In the genomic region with DNA sequence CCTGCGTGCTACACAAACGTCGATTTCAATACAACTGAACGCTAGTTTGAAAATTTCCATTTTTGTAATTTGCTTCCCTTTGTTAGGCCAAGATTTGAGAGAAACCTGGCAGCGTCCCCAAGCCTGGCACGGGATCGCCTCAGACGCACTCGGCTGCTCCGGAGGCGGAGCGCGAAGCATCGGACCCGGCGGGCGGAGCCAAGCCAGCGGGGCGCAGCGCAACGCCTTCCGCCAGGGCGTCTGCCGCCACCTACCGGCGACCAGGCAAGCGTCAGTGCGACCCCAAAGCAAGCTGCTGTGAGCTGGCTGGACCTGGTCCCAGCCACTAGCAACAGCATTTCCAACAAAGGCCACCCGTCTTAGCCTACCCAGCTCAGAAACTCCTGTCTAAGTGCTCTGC, we compare ENCODE assay signal across 8 mouse cellular contexts.
DNase-seq lines count a peak whose midpoint lies in the region; ATAC-seq lines count a peak whose summit lies in the region.

No protein-coding gene starts in this region.

- under 1% methylated on average over 29 of the region's 29 CpGs for WGBS in intestine, embryonic 14.5 days

- peaks cover 8% of the 10 kb centered on the region; the same call in 1 of the 2 replicates for H3K4me1 ChIP-seq in intestine, embryonic 14.5 days (replicated peaks; ENCODE audit: control insufficient read depth, insufficient read depth, low read length)

- no peaks in the 10 kb centered on the region for H3K27me3 ChIP-seq in intestine, embryonic 14.5 days (replicated peaks; ENCODE audit: control insufficient read depth, insufficient read depth, low read length)

- intact Hi-C loops in gastrocnemius, postnatal 14 days (cut with DNase I; ENCODE audit: low total_unique reads), result loop anchor here (5.0 to 10.0 kb wide), 2 partner anchors 570 to 747 kb away; no protein-coding TSS in a partner anchor
- intact Hi-C loops in left cerebral cortex, postnatal 10 days (cut with DNase I), result loop anchor here (2.0 to 10.0 kb wide), 4 partner anchors 70 to 647 kb away; no protein-coding TSS in a partner anchor

- H3K9me3 ChIP-seq in intestine, embryonic 14.5 days (ENCODE audit: control insufficient read depth, low read length), result peaks cover 5% of the 10 kb centered on the region; the same call in 1 of the 2 replicates

- peak overlapping the region; percentile 65; the same call in 1 of the 2 replicates for H3K27ac ChIP-seq in intestine, embryonic 14.5 days (ENCODE audit: low read depth)

- peak overlapping the region; percentile 59 for H3K9ac ChIP-seq in intestine, embryonic 14.5 days (ENCODE audit: low read length)

- peak; percentile 95 to 98 for DNase-seq in adrenal gland, adult (ENCODE audit: inconsistent age in 2 of 2, low spot score in 1 of 2)
- DNase-seq in embryo, embryonic 10.5 days (ENCODE audit: low spot score), result peak; percentile 94
- DNase-seq in gastrocnemius, postnatal 14 days, result peak; percentile 96
- DNase-seq in intestine, embryonic 14.5 days (ENCODE audit: low spot score), result peak; percentile 91
- peak; percentile 91 to 97 for DNase-seq in left cerebral cortex, postnatal 10 days (ENCODE audit: extremely low spot score in 1 of 2, low spot score in 2 of 2)
- DNase-seq in right cerebral cortex, postnatal 10 days (ENCODE audit: low spot score in 2 of 2), result peak; percentile 94 to 96
- DNase-seq in urinary bladder, postnatal 14 days (ENCODE audit: low spot score), result peak; percentile 95

- H3K4me3 ChIP-seq in intestine, embryonic 14.5 days (ENCODE audit: low read depth, low read length), result peak overlapping the region; percentile 42

- H3K36me3 ChIP-seq in intestine, embryonic 14.5 days (ENCODE audit: control insufficient read depth, insufficient read depth, low read length), result no peaks in the 10 kb centered on the region

- H3K4me2 ChIP-seq in intestine, embryonic 14.5 days (ENCODE audit: low read length), result peak overlapping the region; percentile 92

- ATAC-seq in intestine, embryonic 14.5 days (replicated peaks; ENCODE audit: low FRiP score, low TSS enrichment, low read depth), result peak; percentile 93
- peak; percentile 99 for ATAC-seq in megakaryocyte progenitor cell, adult 5-6 weeks (replicated peaks; ENCODE audit: poor library complexity)

Comparison
In these comparisons a context has a peak if more than half of its experiments do, and no peak if none do; other contexts are left out.
1. Peak in every context shown above with its lines: DNase-seq, ATAC-seq, H3K4me3 ChIP-seq and H3K27ac ChIP-seq.